Mouse (Mus musculus): ENCODE measurements around the gene Akap13. TPM values are rescaled to one million over a fixed set of nuclear protein-coding genes. Genes with fewer than 3 reads are reported as not detected.

The Akap13 gene
- polyA plus RNA-seq, 1 experiment from 2014 or later, result 46.1 TPM

GRCm38 (mm10) chr7:75463579-75464162 lies 8.3 kb downstream of the Akap13 start:
- Histone ChIP-seq H3K9me3 (replicated peaks) (no peaks in the 10 kb centered on the region), H3K36me3 (no peaks in the 10 kb centered on the region)
- ATAC-seq (ENCODE audit: insufficient number of reproducible peaks, low FRiP score, low TSS enrichment, low read depth), result no peak

GRCm38 (mm10) chr7:75467791-75468190 lies 12.5 kb downstream of the Akap13 start:
- no peak overlapping the region for H3K4me2 ChIP-seq (replicated peaks)
- WGBS, result 84% methylated on average over 7 of the region's 7 CpGs
- no peak overlapping the region for H3K4me3 ChIP-seq (replicated peaks)
- ATAC-seq (ENCODE audit: insufficient number of reproducible peaks, low FRiP score, low TSS enrichment, low read depth), result no peak
- no peak overlapping the region for H3K27ac ChIP-seq (replicated peaks)
- H3K27me3 ChIP-seq, result no peaks in the 10 kb centered on the region
- H3K36me3 ChIP-seq, result no peaks in the 10 kb centered on the region
- no peaks in the 10 kb centered on the region for H3K9me3 ChIP-seq (replicated peaks)
- H3K9ac ChIP-seq, result no peak overlapping the region
- peaks cover 11% of the 10 kb centered on the region for H3K4me1 ChIP-seq

More at GRCm38 (mm10) chr7:75463579-75464162, 8.3 kb downstream of the Akap13 start:
- Histone ChIP-seq H3K4me1 (peaks cover 5% of the 10 kb centered on the region; the same call in 1 of the 2 replicates), H3K4me3 (replicated peaks) (no peak overlapping the region), H3K9ac (no peak overlapping the region), H3K27ac (replicated peaks) (no peak overlapping the region; the same call in 1 of the 2 replicates), H3K27me3 (no peaks in the 10 kb centered on the region), H3K4me2 (replicated peaks) (no peak overlapping the region)

GRCm38 (mm10) chr7:75470318-75470925 lies 15.1 kb downstream of the Akap13 start:
- Histone ChIP-seq H3K4me1 (peaks cover 9% of the 10 kb centered on the region), H3K27me3 (no peaks in the 10 kb centered on the region), H3K9ac (no peak overlapping the region), H3K4me2 (replicated peaks) (no peak overlapping the region), H3K9me3 (replicated peaks) (no peaks in the 10 kb centered on the region), H3K27ac (replicated peaks) (no peak overlapping the region), H3K36me3 (no peaks in the 10 kb centered on the region), H3K4me3 (replicated peaks) (no peak overlapping the region)
- 60% methylated on average over 7 of the region's 7 CpGs for WGBS
- no peak for ATAC-seq (ENCODE audit: insufficient number of reproducible peaks, low FRiP score, low TSS enrichment, low read depth)

GRCm38 (mm10) chr7:75472316-75473195 lies 17.2 kb downstream of the Akap13 start:
- Histone ChIP-seq H3K9me3 (replicated peaks) (no peaks in the 10 kb centered on the region), H3K27ac (replicated peaks) (no peak overlapping the region), H3K27me3 (no peaks in the 10 kb centered on the region), H3K4me2 (replicated peaks) (no peak overlapping the region), H3K4me1 (peaks cover 9% of the 10 kb centered on the region), H3K4me3 (replicated peaks) (no peak overlapping the region), H3K9ac (no peak overlapping the region), H3K36me3 (no peaks in the 10 kb centered on the region)
- no peak for ATAC-seq (ENCODE audit: insufficient number of reproducible peaks, low FRiP score, low TSS enrichment, low read depth)
- WGBS, result 78% methylated on average over 7 of the region's 7 CpGs

GRCm38 (mm10) chr7:75473294-75473693 lies 18.0 kb downstream of the Akap13 start:
- H3K4me3 ChIP-seq (replicated peaks), result no peak overlapping the region
- H3K27me3 ChIP-seq, result no peaks in the 10 kb centered on the region
- H3K9me3 ChIP-seq (replicated peaks), result no peaks in the 10 kb centered on the region
- ATAC-seq (ENCODE audit: insufficient number of reproducible peaks, low FRiP score, low TSS enrichment, low read depth), result no peak
- WGBS, result 83% methylated on average over 1 of the region's 1 CpGs
- H3K27ac ChIP-seq (replicated peaks), result no peak overlapping the region
- H3K36me3 ChIP-seq, result no peaks in the 10 kb centered on the region
- no peak overlapping the region for H3K9ac ChIP-seq
- H3K4me1 ChIP-seq, result peaks cover 9% of the 10 kb centered on the region
- no peak overlapping the region for H3K4me2 ChIP-seq (replicated peaks)

GRCm38 (mm10) chr7:75474064-75474463 lies 18.7 kb downstream of the Akap13 start:
- 76% methylated on average over 1 of the region's 1 CpGs for WGBS
- Histone ChIP-seq H3K4me1 (peaks cover 9% of the 10 kb centered on the region), H3K9me3 (replicated peaks) (no peaks in the 10 kb centered on the region), H3K36me3 (no peaks in the 10 kb centered on the region), H3K9ac (no peak overlapping the region), H3K27me3 (no peaks in the 10 kb centered on the region), H3K27ac (replicated peaks) (no peak overlapping the region), H3K4me3 (replicated peaks) (no peak overlapping the region), H3K4me2 (replicated peaks) (no peak overlapping the region)
- no peak for ATAC-seq (ENCODE audit: insufficient number of reproducible peaks, low FRiP score, low TSS enrichment, low read depth)

- no peak overlapping the region for H3K4me2 ChIP-seq (replicated peaks)
- H3K27me3 ChIP-seq, result no peaks in the 10 kb centered on the region
- ATAC-seq (ENCODE audit: insufficient number of reproducible peaks, low FRiP score, low TSS enrichment, low read depth), result no peak
- H3K4me3 ChIP-seq (replicated peaks), result no peak overlapping the region
- H3K9ac ChIP-seq, result no peak overlapping the region
- H3K4me1 ChIP-seq, result peaks cover 9% of the 10 kb centered on the region
- H3K36me3 ChIP-seq, result no peaks in the 10 kb centered on the region
- no peaks in the 10 kb centered on the region for H3K9me3 ChIP-seq (replicated peaks)
- H3K27ac ChIP-seq (replicated peaks), result no peak overlapping the region
These were observed 19.3 kb downstream of the Akap13 start for GRCm38 (mm10) chr7:75474564-75475150.

GRCm38 (mm10) chr7:75478060-75478459 lies 22.7 kb downstream of the Akap13 start:
- no peak for ATAC-seq (ENCODE audit: insufficient number of reproducible peaks, low FRiP score, low TSS enrichment, low read depth)
- no peak overlapping the region for H3K9ac ChIP-seq
- no peaks in the 10 kb centered on the region for H3K36me3 ChIP-seq
- H3K9me3 ChIP-seq (replicated peaks), result no peaks in the 10 kb centered on the region
- no peaks in the 10 kb centered on the region for H3K27me3 ChIP-seq
- no peak overlapping the region for H3K4me2 ChIP-seq (replicated peaks)
- H3K4me1 ChIP-seq, result peaks cover 3% of the 10 kb centered on the region; the same call in 1 of the 2 replicates
- H3K27ac ChIP-seq (replicated peaks), result no peak overlapping the region
- WGBS, result 82% methylated on average over 2 of the region's 2 CpGs
- H3K4me3 ChIP-seq (replicated peaks), result no peak overlapping the region

GRCm38 (mm10) chr7:75480721-75481426 lies 25.5 kb downstream of the Akap13 start:
- Histone ChIP-seq H3K4me3 (replicated peaks) (no peak overlapping the region), H3K9me3 (replicated peaks) (no peaks in the 10 kb centered on the region), H3K9ac (no peak overlapping the region), H3K4me2 (replicated peaks) (no peak overlapping the region), H3K4me1 (no peaks in the 10 kb centered on the region), H3K27ac (replicated peaks) (no peak overlapping the region), H3K36me3 (no peaks in the 10 kb centered on the region), H3K27me3 (no peaks in the 10 kb centered on the region)
- no peak for ATAC-seq (ENCODE audit: insufficient number of reproducible peaks, low FRiP score, low TSS enrichment, low read depth)
- WGBS, result 87% methylated on average over 6 of the region's 6 CpGs

GRCm38 (mm10) chr7:75486031-75486430 lies 30.7 kb downstream of the Akap13 start:
- H3K27ac ChIP-seq (replicated peaks), result no peak overlapping the region
- H3K9ac ChIP-seq, result no peak overlapping the region
- H3K9me3 ChIP-seq (replicated peaks), result no peaks in the 10 kb centered on the region
- no peaks in the 10 kb centered on the region for H3K4me1 ChIP-seq
- H3K4me2 ChIP-seq (replicated peaks), result no peak overlapping the region
- H3K4me3 ChIP-seq (replicated peaks), result no peak overlapping the region
- ATAC-seq (ENCODE audit: insufficient number of reproducible peaks, low FRiP score, low TSS enrichment, low read depth), result no peak
- no peaks in the 10 kb centered on the region for H3K36me3 ChIP-seq
- WGBS, result 49% methylated on average over 2 of the region's 2 CpGs
- H3K27me3 ChIP-seq, result no peaks in the 10 kb centered on the region

Data from embryonic facial prominence, embryonic 15.5 days (tissue).